ENCODE assay signal across 10 mouse cellular contexts in genomic region chr10:67377643-67378223, GRCm38 (mm10).
DNase-seq lines count a peak whose midpoint lies in the region; ATAC-seq and TF ChIP-seq lines count a peak whose summit lies in the region.
"Had no signal": no experiment of that assay in that cellular context is flagged by ENCODE, and none has a peak within 500 bp of the region (broad histone marks: within the 10 kb centered on the region; RNA-seq: fewer than 3 reads in every experiment).

No protein-coding gene starts in this region.

- peaks cover 5% of the 10 kb centered on the region for H3K4me1 ChIP-seq in intestine, embryonic 14.5 days (replicated peaks; ENCODE audit: control insufficient read depth, insufficient read depth, low read length)
- H3K4me1 ChIP-seq in stomach, postnatal 0 days (replicated peaks; ENCODE audit: control insufficient read depth, insufficient read depth) = 0 out of 2 replicates have a peak, but pooled peaks cover 2% of the 10 kb centered on the region
- peaks cover 3% of the 10 kb centered on the region; the same call in 1 of the 2 replicates for H3K4me1 ChIP-seq in forebrain, embryonic 12.5 days
- no peaks in the 10 kb centered on the region for H3K4me1 ChIP-seq in midbrain, embryonic 16.5 days (ENCODE audit: control insufficient read depth, insufficient read depth, low read length)

- no peaks in the 10 kb centered on the region for H3K9me3 ChIP-seq in intestine, embryonic 14.5 days (ENCODE audit: control insufficient read depth, low read length)
- no peaks in the 10 kb centered on the region for H3K9me3 ChIP-seq in stomach, postnatal 0 days (ENCODE audit: control insufficient read depth, low read length)
- no peaks in the 10 kb centered on the region for H3K9me3 ChIP-seq in forebrain, embryonic 12.5 days
- no peaks in the 10 kb centered on the region for H3K9me3 ChIP-seq in midbrain, embryonic 16.5 days (replicated peaks; ENCODE audit: control insufficient read depth, low read length, poor library complexity, severe bottlenecking)

- no peak overlapping the region for H3K9ac ChIP-seq in intestine, embryonic 14.5 days (ENCODE audit: low read length)
- H3K9ac ChIP-seq in stomach, postnatal 0 days (ENCODE audit: low read length) = no peak overlapping the region
- no peak overlapping the region for H3K9ac ChIP-seq in forebrain, embryonic 12.5 days
- no peak overlapping the region for H3K9ac ChIP-seq in midbrain, embryonic 16.5 days (ENCODE audit: low read depth, low read length)

- no peaks in the 10 kb centered on the region for H3K36me3 ChIP-seq in intestine, embryonic 14.5 days (ENCODE audit: control insufficient read depth, insufficient read depth, low read length)
- H3K36me3 ChIP-seq in stomach, postnatal 0 days (ENCODE audit: control insufficient read depth, insufficient read depth, low read length) = no peaks in the 10 kb centered on the region
- H3K36me3 ChIP-seq in forebrain, embryonic 12.5 days (replicated peaks) = no peaks in the 10 kb centered on the region
- no peaks in the 10 kb centered on the region for H3K36me3 ChIP-seq in midbrain, embryonic 16.5 days (ENCODE audit: control insufficient read depth, insufficient read depth, low read length)

- H3K4me2 ChIP-seq in intestine, embryonic 14.5 days (ENCODE audit: low read length) = peak overlapping the region; percentile 34; the same call in 1 of the 2 replicates
- peak overlapping the region; percentile 5; the same call in 1 of the 2 replicates for H3K4me2 ChIP-seq in stomach, postnatal 0 days (replicated peaks; ENCODE audit: low read depth)
- H3K4me2 ChIP-seq in forebrain, embryonic 12.5 days = no peak overlapping the region
- H3K4me2 ChIP-seq in midbrain, embryonic 16.5 days (ENCODE audit: low read length) = no peak overlapping the region

- TF ChIP-seq EP300 in stomach, postnatal 0 days (optimal IDR thresholded peaks at IDR 0.05) = no peak

- no peak overlapping the region for H3K27ac ChIP-seq in intestine, embryonic 14.5 days (ENCODE audit: low read depth)
- H3K27ac ChIP-seq in stomach, postnatal 0 days (replicated peaks) = no peak overlapping the region
- no peak overlapping the region for H3K27ac ChIP-seq in forebrain, embryonic 12.5 days
- H3K27ac ChIP-seq in midbrain, embryonic 16.5 days (ENCODE audit: low read length) = no peak overlapping the region

- no peak overlapping the region for H3K4me3 ChIP-seq in intestine, embryonic 14.5 days (ENCODE audit: low read depth, low read length)
- no peak overlapping the region for H3K4me3 ChIP-seq in stomach, postnatal 0 days (ENCODE audit: low read depth, low read length)
- H3K4me3 ChIP-seq in forebrain, embryonic 12.5 days (replicated peaks) = no peak overlapping the region
- no peak overlapping the region for H3K4me3 ChIP-seq in midbrain, embryonic 16.5 days (ENCODE audit: low read depth, low read length)

- H3K27me3 ChIP-seq in intestine, embryonic 14.5 days (replicated peaks; ENCODE audit: control insufficient read depth, insufficient read depth, low read length) = no peaks in the 10 kb centered on the region
- no peaks in the 10 kb centered on the region for H3K27me3 ChIP-seq in stomach, postnatal 0 days (ENCODE audit: control insufficient read depth, insufficient read depth, low read length)
- H3K27me3 ChIP-seq in forebrain, embryonic 12.5 days = no peaks in the 10 kb centered on the region
- H3K27me3 ChIP-seq in midbrain, embryonic 16.5 days (ENCODE audit: control insufficient read depth, insufficient read depth, low read depth, low read length) = no peaks in the 10 kb centered on the region

- WGBS in intestine, embryonic 14.5 days = 46% methylated on average over 17 of the region's 17 CpGs
- 40% methylated on average over 17 of the region's 17 CpGs for WGBS in stomach, postnatal 0 days
- 81% methylated on average over 17 of the region's 17 CpGs for WGBS in forebrain, embryonic 12.5 days
- 84% methylated on average over 17 of the region's 17 CpGs for WGBS in midbrain, embryonic 16.5 days

- no peak for TF ChIP-seq CTCF in stomach, postnatal 0 days (IDR thresholded peaks at IDR 0.05; ENCODE audit: low read depth)

- ATAC-seq in intestine, embryonic 14.5 days (replicated peaks; ENCODE audit: low FRiP score, low TSS enrichment, low read depth) = no peak
- no peak for ATAC-seq in stomach, postnatal 0 days (ENCODE audit: low FRiP score, low TSS enrichment)
- no peak for ATAC-seq in forebrain, embryonic 12.5 days (ENCODE audit: low FRiP score)
- no peak for ATAC-seq in midbrain, embryonic 16.5 days
- ATAC-seq: CD4-positive, CD25-positive, alpha-beta regulatory T cell, adult 4 months had no signal

- DNase-seq in gastrocnemius, adult 18-20 months (ENCODE audit: low spot score) = peak; percentile 1
- DNase-seq in gastrocnemius, postnatal 25 days = no peak
- DNase-seq in ovary, postnatal 36 days (ENCODE audit: low spot score) = peak; percentile 14
- DNase-seq in ovary, postnatal 14 days (ENCODE audit: low spot score) = no peak
- DNase-seq in intestine, embryonic 14.5 days (ENCODE audit: low spot score) = no peak
- no peak for DNase-seq in stomach, postnatal 0 days (ENCODE audit: low spot score)
- DNase-seq: lung, postnatal 4 days had no signal

Comparison
In these comparisons a context has a peak if more than half of its experiments do, and no peak if none do; other contexts are left out.
1. DNase-seq: peak in gastrocnemius, adult 18-20 months (single experiment) and ovary, postnatal 36 days (single experiment); none in gastrocnemius, postnatal 25 days (single experiment), ovary, postnatal 14 days (single experiment), intestine, embryonic 14.5 days (single experiment) and stomach, postnatal 0 days (single experiment).
2. H3K4me2 ChIP-seq: peak in intestine, embryonic 14.5 days (single experiment) and stomach, postnatal 0 days (single experiment); none in forebrain, embryonic 12.5 days (single experiment) and midbrain, embryonic 16.5 days (single experiment).